Mouse (Mus musculus) spleen, adult 2 months (tissue): ENCODE data around the gene Tpm1. TPM values are rescaled to one million over a fixed set of nuclear protein-coding genes. Genes with fewer than 3 reads are reported as not detected.

Source experiments
- DNase-seq, 2 experiments: peaks; one replicate each; pipeline versions ENCODE4 v3.0.0 to v3.0.0-alpha.2; 2012 to 2021; ENCODE audit warnings: low spot score in 2 of 2, low read depth in 1 of 2
- H3K27ac ChIP-seq: fragments of 200-500 bp; 2 replicates; pipeline ENCODE4 v1.5.1; 2012; ENCODE audit warnings: low read length, inconsistent platforms; ENCODE audit not compliant: insufficient read depth
- H3K27me3 ChIP-seq: fragments of 200-500 bp; 2 replicates; pipeline ENCODE4 v1.6.1; 2012; ENCODE audit warnings: mild to moderate bottlenecking, moderate library complexity, low read length, inconsistent platforms; ENCODE audit not compliant: control insufficient read depth, insufficient read depth
- H3K36me3 ChIP-seq: fragments of 200-500 bp; 2 replicates; pipeline ENCODE4 v1.6.1; 2012; ENCODE audit warnings: mild to moderate bottlenecking, low read length, inconsistent platforms; ENCODE audit not compliant: control insufficient read depth, insufficient read depth
- H3K4me1 ChIP-seq: fragments of 200-500 bp; 2 replicates; pipeline ENCODE4 v1.6.1; 2011; ENCODE audit warnings: inconsistent platforms; ENCODE audit not compliant: control insufficient read depth, insufficient read depth, insufficient read length
- H3K4me3 ChIP-seq: fragments of 200-500 bp; 2 replicates; pipeline ENCODE4 v1.5.1; 2011; ENCODE audit warnings: mild to moderate bottlenecking, inconsistent platforms; ENCODE audit not compliant: insufficient read depth, insufficient read length; ENCODE audit errors: extremely low read depth
- CTCF ChIP-seq: fragments of 200-500 bp; IDR thresholded peaks from 2 replicates; pipeline ENCODE4 v1.5.1; 2011; ENCODE audit warnings: mild to moderate bottlenecking, inconsistent platforms; ENCODE audit not compliant: insufficient read depth, insufficient read length, insufficient replicate concordance; ENCODE audit errors: extremely low read depth
- POLR2A ChIP-seq: fragments of 200-500 bp; IDR thresholded peaks from 2 replicates; pipeline ENCODE4 v1.6.1; 2011; ENCODE audit warnings: low read depth, low read length, inconsistent platforms
- WGBS: fragments of 180-500 bp; shearing (Covaris S2); methylation state at CpG from one replicate; pipeline ENCODE4 v1.1.7; 2018; 5-methylcytosine and 5-hydroxymethylcytosine counted together
- polyA plus RNA-seq: library from polyadenylated mRNA; depleted of rRNA; stranded (reverse); fragments of >200 nt; gene quantifications from 2 replicates; pipeline ENCODE4 v1.2.3, GENCODE M21; 2012

Gene Tpm1
- polyA plus RNA-seq, 1 experiment: 39.0 TPM

DNA sequence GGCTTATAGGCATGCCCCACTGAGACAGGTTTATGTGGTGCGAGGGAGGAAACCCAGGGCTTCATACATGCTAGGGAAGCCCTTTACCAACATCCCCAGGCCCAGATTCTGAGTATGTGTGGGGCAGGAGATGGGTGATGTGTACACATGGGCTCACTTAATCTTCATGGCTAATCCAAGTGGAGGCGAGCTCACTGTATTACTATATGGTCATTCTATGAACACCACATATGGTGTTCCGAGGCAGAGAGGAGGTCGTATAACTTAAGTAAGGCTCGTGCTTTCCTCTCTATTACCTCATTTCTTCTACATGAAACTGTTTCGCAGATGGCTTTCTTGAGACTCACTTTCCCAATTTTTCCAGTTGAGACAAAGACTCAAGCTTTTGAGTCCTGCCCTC lies 17.4 kb upstream of the Tpm1 start:
- Histone ChIP-seq H3K27me3 (no peaks in the 10 kb centered on the region), H3K27ac (no peak overlapping the region), H3K36me3 (no peaks in the 10 kb centered on the region), H3K4me3 (no peak overlapping the region), H3K4me1 (no peaks in the 10 kb centered on the region)
- DNase-seq: no peak
- TF ChIP-seq POLR2A: no peak
- TF ChIP-seq CTCF: no peak
- WGBS: 89% methylated on average over 6 of the region's 6 CpGs

DNA sequence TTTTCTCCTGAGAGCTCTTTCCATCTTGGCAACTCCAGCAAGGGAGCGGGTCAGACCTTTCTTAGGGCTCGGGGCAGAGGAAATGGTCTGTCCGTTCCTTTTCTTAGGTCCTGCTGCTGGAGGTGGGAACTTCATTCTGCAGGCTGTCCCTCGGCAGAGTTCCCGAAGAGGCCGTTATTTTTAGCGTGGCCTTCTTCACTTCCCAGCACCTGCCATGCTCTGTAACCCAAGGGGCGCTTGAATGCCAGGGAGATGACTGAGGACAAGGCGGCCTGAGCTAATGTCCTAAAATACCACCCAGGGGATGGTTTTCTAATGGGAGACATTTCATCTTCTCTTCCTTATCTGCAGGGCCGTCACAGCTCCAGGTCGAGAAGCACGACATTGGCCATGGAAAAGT lies 10.5 kb upstream of the Tpm1 start:
- TF ChIP-seq POLR2A: no peak
- TF ChIP-seq CTCF: no peak

DNA sequence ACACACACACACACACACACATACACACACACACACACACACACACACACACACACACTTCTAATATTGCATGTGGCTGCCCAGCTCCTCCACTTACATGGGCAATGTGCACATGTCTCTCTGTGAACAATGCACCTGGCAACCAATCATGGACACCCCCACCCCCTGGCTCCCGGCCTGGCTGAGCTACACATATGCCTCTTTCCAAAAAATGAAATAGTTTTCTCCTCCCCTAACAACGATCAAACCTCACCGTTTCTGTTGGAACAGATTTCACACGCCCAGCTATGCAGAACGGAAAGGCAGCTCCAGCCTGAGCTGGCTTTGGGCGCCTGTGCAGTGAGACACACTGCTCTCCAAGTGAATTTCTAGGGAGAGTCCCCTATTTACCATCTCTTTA lies 9.2 kb upstream of the Tpm1 start:
- Histone ChIP-seq H3K27ac (no peak overlapping the region), H3K36me3 (no peaks in the 10 kb centered on the region), H3K27me3 (no peaks in the 10 kb centered on the region), H3K4me3 (no peak overlapping the region), H3K4me1 (no peaks in the 10 kb centered on the region)
- DNase-seq: no peak
- TF ChIP-seq POLR2A: no peak
- TF ChIP-seq CTCF: no peak
- WGBS: 84% methylated on average over 6 of the region's 6 CpGs

More for the DNA sequence above, 10.5 kb upstream of the Tpm1 start:
- 82% methylated on average over 12 of the region's 12 CpGs for WGBS
- no peak overlapping the region for H3K4me3 ChIP-seq
- H3K4me1 ChIP-seq: no peaks in the 10 kb centered on the region
- no peaks in the 10 kb centered on the region for H3K36me3 ChIP-seq
- H3K27me3 ChIP-seq: no peaks in the 10 kb centered on the region
- DNase-seq: no peak
- no peak overlapping the region for H3K27ac ChIP-seq

DNA sequence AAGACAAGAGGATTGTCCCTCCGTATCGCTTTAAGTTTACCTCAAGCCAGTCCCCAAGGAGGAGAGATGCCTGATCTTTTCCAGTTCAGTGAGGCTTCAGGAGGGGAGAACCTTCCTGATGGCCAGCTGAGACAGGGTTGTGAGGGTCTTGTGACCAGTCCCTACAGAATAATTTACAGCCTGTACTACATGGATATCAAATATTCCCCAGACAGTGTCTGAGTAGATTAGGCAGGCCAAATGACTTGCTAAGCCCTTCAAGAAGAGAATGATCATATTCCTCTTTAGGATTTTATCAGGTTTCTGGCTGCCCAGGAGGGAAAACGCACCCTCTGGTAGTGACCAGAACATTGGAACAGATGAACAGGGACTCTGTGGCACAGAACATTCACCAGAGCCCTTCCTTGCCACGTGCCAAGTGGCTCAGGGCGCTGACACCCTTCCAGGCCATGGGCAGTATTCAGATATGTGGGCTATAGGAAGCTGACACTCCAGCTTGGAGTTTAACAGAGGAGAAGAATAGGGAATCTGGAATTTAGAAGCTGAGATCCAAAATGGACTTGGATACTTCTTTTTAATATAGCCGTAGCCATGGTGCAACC lies 1.6 kb upstream of the Tpm1 start:
- TF ChIP-seq POLR2A: no peak
- no peak for TF ChIP-seq CTCF
- Histone ChIP-seq H3K4me1 (peaks cover 14% of the 10 kb centered on the region), H3K27me3 (peaks cover 29% of the 10 kb centered on the region), H3K27ac (no peak overlapping the region), H3K36me3 (no peaks in the 10 kb centered on the region), H3K4me3 (no peak overlapping the region)
- 84% methylated on average over 6 of the region's 6 CpGs for WGBS
- DNase-seq: no peak

DNA sequence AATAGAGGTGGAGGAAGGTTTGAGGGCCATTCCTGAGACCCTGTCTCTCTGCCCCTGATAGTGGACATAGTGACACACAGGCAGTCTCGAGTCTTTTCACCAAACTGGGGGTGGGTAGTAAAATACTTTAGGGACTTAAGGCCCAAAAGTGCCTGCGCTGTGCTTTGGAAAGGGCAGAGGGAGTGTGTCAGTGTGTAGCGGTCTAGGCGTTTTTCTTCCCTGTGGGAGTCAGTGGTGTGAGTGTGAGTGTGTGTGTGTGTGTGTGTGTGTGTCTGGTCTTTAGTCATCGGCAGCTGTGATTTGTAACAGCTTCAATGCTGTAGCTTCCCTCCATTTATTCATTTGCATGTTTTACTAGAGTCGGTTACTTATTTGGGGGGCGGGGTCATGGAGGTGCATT lies 630 bp upstream of the Tpm1 start:
- no peak for DNase-seq
- no peak overlapping the region for H3K27ac ChIP-seq
- 29% methylated on average over 7 of the region's 7 CpGs for WGBS
- H3K36me3 ChIP-seq: no peaks in the 10 kb centered on the region
- TF ChIP-seq CTCF: no peak
- no peak for TF ChIP-seq POLR2A
- peaks cover 29% of the 10 kb centered on the region for H3K27me3 ChIP-seq
- no peak overlapping the region for H3K4me3 ChIP-seq
- peaks cover 14% of the 10 kb centered on the region for H3K4me1 ChIP-seq

DNA sequence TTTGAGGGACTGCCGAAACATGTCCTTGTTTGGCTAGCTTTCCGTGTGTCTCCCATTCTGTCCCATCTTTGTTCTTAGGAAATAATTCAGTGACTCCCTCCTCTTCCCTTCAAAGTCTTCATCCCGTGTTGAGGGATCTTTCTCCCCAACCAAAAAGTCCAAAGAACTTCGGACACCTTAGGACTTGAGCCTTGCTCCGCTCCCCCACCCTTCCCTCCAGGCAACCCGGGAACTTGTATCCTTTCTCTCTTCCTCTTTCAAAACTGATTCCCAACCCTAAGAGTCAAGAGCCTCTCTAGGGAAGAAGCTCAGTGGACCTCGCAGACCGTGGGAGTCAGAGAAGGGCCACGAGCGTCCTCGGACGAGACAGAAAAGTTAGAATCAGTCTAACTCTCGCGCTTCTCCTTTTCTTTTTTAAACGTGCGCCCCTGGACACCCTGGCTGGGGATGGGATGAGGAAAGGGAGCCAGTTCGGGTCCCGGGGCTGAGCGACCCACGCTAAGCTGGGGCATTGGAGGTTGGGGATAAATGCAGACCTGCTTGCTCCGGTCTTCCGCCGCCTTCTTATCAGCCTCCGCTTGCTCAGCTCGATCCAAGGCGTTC lies 622 bp downstream of the Tpm1 start:
- Histone ChIP-seq H3K27me3 (peaks cover 31% of the 10 kb centered on the region), H3K27ac (peak overlapping the region; percentile 22; the same call in 1 of the 2 replicates), H3K4me1 (peaks cover 14% of the 10 kb centered on the region), H3K4me3 (peak overlapping the region; percentile 50), H3K36me3 (no peaks in the 10 kb centered on the region)
- 4% methylated on average over 26 of the region's 26 CpGs for WGBS
- TF ChIP-seq POLR2A (no peak), CTCF (no peak)
- DNase-seq: no peak

DNA sequence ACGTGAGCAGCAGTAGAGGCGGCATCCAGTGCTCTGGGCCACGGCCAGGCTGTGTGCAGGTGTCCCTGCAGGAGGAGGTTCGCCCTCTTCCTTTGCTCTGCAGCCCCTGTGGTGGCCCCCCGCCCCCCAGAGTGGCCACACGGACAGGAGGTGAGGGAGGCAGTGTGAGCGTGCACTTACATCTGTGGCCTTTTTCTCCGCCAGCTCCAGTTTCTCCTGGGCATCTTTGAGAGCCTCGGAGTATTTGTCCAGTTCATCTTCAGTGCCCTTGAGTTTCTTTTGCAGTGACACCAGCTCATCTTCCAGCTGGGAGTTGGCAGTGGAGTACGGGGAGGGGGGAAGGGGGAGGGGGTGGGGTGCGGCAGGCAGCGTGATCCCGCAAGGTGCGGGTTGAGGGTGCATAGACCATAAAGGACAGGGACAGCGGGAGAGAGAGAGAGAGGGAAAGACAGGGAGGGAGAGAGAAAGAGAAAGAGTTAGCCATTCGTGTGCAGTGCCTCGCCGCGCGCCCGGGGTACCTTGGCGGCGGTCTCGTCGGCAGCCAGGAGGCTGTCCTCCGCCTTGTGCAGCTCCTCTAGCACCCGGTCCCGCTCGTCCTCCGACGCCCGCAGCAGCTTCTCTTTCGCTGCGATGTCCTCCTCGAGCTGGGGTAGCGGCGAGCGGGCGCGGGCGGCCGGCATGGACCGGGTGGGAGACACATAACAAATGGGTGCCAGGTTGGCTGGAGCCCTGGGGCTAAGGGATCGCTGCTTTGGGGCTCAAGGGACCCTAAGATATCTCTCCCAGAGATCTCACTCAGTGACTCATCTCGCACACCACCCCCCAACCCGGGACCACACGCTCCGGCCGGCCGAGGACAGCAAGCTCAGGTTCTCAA lies 1.4 kb downstream of the Tpm1 start:
- peaks cover 14% of the 10 kb centered on the region for H3K4me1 ChIP-seq
- no peaks in the 10 kb centered on the region for H3K36me3 ChIP-seq
- peak overlapping the region; percentile 21; the same call in 1 of the 2 replicates for H3K27ac ChIP-seq
- WGBS: 2% methylated on average over 47 of the region's 50 CpGs
- TF ChIP-seq POLR2A: no peak
- peaks cover 31% of the 10 kb centered on the region for H3K27me3 ChIP-seq
- peak overlapping the region; percentile 50; the same call in 1 of the 2 replicates for H3K4me3 ChIP-seq
- no peak for DNase-seq
